Mouse (Mus musculus) cerebellum, adult (tissue): ENCODE measurements around the gene Ubd.
"Not testable (repeated sequence)": the region's sequence is repeated elsewhere in the genome, so short reads cannot be mapped to it uniquely, and the experiment has no call there.

Source experiments
- ATAC-seq: cut with Nextera tagmentation; 2 replicates; pipeline ENCODE4 v1.9.2; 2017; ENCODE audit warnings: mild to moderate bottlenecking, moderate library complexity, mixed read lengths; ENCODE audit not compliant: insufficient number of reproducible peaks, low FRiP score, low TSS enrichment

Gene Ubd

DNA sequence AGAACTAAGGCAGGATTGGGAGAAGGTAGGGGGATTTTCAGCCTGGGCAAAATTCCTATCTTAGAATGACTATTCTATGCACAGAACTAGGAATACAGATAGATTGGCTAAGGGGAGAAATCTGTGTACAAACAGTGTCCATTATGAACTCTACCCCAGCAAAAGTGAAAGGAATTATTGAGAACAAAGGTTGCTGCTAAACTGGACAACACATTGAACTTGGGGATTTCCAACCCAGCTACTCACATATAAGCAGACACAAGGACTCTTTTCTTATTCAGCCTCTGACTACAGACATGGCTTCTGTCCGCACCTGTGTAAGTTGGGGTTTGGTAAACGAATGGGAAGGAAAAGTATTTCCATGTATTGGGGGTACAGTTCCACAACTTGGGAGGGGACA is at the start of gene Ubd:
Gene Ubd, plus strand, starts transcription at position 237 of the 400 bp plus-strand sequence.
- no peak for ATAC-seq

DNA sequence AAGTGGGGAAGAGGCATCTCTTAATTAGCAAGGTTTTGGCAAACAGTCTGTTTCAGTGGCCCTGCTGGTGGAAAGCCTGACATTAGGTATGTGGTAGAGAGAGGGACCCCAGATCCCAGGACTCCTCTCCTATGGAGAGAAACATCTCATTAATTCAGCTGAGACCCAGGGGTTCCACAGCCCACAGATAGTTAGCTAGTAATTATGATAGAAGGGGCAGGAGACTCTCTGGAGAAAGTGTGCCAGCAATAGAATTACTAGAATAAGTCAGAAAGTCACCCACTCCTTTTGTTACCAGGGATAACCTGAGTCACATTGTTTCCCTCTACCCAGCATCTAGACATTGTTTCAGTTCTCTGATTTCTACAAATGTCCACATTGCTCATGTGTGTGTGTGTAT is 32.3 kb upstream of the Ubd start, which contains the start of gene Olfr93:
Gene Olfr93, minus strand, starts transcription at position 101 of the 400 bp plus-strand sequence.
- ATAC-seq = no peak

DNA sequence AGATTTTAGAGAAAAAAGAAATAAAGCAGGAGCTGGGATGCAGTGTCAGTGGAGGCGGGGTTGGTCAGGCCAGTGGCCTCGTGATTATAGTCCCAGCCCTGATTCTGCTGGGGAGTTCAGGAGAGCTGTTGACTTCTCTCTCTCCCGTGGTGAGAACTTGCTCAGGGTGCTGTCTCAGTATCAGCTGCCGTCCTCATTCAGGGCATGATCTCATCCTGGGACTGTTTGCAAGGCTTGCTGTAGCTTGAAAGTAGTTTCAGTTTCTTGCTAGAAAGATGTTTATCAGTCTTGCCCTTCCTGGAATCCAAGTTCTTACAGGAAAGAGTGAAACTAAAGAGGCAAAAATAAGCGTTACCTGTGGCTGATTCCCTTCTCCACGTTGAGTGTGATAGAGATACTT is 8.2 kb upstream of the Ubd start:
- no peak for ATAC-seq

DNA sequence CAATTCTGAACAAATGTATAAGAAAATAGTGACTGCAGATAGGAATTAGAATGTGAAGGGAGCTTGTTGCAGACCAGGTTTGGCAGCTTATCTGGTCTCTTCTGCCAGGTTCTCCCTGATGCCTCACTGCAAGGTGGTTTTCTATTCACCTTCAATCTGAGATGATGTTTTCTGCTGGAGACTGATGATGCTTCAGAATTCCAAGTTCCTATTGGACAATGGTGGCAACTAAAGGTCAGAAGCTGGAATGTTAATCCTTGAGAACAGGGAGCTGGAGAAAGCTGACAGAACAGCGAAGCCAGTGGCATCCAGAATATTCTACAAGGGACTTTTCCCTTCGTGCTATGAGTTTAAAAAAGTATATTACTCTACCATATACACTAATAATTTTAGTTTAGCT is 3.0 kb upstream of the Ubd start:
- no peak for ATAC-seq

DNA sequence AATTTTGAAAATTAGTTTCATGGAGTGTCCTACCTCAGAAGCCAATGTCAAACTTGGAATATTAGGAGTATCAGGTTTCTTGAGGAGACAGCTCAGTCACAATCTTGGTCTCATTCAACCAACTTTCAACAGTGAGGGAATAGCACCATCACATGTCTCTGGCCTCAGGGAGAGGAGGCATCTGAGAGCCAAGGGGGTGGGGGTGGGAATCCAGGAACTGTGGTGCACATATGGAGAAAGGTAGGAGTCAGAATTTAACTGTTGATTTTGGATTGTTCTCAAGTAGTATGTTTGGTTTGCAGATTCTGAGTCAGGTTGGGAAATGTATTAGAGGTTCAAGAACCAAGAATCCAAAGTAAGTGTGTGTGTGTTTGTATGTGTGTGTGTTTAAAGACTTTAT is 660 bp upstream of the Ubd start:
- no peak for ATAC-seq

DNA sequence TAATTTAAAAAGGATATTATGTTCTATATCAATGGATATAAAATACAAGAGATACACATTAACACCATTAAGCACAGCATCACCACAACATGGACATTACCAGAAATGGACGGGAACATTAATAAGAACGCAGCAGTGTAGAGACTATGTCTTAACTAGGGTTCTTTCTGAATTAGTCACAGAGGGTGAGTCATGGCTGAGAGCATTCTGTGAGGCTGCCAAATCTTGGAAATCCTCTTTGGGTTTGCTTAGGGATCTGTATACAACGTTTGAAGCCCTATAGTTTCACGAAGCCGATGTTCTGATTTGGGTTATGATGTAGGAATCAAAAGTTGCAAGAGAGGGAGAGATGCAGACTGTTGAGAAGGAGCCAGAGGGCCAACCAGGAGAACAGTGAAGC is 1.1 kb downstream of the Ubd start:
- ATAC-seq = no peak

DNA sequence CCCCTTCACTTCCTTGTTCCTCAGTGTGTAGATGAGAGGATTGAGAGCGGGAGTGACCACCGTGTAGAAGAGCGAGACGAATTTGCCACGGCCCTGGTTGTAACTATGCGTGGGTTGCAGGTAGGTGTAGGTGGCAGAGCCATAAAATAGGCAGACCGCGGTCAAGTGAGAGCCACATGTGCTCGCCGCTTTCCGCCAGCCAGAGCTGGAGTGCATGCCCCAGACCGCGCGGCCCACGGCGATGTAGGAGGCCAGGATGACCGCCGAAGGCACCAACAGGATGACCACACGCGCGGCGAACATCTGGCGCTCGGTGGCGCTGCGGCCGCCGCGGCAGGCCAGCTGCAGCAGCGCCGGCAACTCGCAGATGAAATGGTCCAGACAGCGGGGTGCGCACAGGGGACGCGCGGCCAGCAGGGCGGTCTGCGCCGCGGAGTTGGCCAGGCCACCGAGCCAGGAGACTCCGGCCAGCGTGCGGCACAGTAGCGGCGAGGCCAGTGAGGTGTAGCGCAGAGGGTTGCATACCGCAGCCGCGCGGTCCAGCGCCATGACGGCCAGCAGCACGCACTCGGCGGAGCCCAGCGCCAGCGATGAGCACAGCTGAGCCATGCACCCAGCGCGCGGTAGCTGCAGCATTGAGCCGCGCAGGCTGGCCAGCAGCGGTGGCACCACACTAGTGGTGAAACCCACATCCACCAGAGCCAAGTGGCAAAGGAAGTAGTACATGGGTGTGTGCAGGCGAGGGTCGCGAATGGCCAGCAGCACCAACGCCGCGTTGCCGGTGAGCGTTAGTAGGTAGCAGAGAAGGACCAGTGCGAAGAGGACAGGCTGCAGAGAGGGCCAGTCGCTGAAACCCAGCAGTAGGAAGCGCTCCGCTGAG is 3.4 kb downstream of the Ubd start:
- no peak for ATAC-seq

DNA sequence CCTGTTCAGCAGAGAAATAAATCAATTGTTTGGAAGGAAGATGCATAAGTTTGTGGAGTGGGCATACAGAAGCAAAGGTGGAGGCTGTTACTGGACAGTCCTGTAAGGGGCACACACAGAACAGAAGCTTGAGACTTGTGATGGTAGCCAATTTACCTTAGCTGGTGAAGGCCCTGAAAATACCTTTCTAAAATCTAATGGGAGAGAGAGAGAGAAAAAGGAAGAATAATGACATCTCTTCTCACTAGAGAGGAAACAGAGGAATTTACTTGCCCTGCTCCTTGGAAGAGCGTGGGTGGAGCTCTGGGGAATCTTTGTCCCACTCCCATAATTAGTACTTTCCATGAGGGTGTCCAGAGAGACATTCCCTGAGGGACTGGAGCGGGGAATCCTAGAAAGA is 7.2 kb downstream of the Ubd start, which contains the start of gene Olfr94:
Gene Olfr94, minus strand, starts transcription at position 101 of the 400 bp plus-strand sequence.
- ATAC-seq = no peak

DNA sequence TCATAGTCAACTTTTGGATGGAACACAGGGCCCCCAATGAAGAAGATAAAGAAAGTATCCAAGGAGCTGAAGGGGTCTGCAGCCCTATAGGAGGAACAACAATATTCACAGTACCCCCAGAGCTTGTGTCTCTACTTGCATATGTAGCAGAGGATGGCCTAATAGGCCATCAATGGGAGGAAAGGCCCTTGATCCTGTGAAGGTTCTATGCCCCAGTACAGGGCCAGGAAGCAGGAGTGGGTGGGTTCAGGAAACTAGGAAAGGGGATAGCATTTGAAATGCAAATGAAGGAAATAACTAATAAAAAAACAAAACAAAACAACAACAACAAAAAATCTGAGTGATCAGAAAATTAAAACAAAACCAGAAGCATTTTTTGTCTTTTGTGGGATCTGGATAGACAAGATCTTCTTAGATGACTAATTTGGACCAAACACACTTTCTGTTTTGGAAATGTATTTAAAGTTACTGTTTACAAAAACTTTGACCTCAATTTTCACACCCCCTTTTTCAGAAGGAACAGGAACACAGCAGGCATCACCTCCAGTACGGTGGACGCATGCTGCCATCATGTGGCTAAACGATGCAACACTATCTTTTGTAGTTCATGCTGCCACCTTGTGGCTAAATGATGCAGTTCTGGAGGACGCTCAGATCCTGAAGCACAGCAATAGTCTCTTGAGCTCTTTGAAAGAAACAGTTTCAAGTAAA is 9.7 kb downstream of the Ubd start:
- ATAC-seq = no peak; the same call in 1 of the 2 replicates

DNA sequence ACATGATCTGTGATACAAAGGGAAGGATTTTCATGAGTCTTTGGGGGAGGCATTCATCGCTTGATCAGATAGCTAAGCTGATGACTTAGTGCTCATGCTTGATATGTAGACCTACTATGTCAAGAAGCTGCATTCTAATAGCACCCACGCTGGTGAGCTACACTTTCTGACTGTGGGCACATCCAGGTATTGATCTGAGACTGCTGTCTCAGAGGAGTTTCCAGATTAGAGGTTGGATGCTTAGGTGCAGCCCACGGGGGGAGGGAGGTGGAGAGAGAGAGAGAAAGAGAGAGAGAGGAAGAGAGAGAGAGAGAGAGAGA is 10.2 kb downstream of the Ubd start:
- no peak for ATAC-seq

DNA sequence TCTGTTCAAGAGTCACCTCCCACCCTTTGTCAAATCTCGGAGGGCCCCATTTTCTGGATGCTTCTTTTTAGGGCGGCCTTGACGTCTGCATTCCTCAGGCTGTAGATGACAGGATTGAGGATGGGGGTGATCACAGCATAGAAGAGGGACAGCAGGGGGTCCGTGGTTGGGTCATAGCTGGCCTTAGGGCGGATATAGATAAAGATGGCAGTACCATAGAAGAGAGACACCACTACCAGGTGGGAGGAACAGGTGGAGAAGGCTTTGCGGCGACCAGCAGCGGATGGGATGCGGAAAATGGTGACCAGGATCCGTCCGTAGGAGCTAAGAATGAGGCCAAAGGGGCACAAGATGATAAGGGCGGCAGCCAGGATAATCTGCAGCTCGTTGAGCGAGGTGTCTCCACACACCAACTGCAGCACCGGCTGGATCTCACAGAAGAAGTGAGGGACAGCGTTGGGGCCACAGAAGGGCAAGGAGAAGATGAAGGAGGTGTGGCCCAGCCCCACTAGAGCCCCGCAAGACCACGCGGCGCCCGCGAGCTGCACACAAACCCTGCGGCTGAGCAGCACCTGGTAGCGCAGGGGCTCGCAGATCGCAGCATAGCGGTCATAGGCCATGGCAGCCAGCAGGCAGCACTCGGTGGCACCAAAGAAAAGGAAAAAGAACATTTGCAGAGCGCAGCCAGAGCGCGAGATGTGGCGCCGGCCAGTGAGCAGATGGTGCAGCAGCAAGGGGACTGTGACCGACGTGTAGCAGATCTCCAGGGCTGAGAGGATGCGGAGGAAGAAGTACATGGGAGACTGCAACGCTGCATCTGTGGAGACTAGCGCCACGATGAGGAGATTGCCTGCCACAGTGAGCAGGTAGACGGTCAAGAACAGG is 17.4 kb downstream of the Ubd start:
- ATAC-seq = 0 out of 2 replicates have a peak, but pooled peaks have one; percentile 36

DNA sequence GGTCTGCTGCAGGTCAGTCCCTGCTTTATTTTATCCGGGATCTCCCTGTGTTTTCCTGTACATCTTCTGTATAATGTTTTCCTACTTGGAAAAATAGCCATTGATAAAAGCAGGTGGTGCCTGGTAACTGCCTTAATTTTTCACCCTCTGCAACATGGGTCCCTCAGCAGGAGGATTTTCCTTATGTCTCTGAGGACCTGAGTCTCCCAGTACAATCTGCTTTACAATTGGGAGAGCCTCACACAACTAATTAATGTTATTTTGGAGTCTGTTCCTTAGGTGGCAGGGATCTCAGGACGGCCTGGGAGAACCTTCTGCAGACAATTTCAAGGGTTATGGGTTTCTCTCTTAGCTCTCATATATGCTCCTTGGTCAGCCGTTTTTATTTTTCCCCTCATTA is 19.3 kb downstream of the Ubd start, which contains the start of gene Olfr95:
Gene Olfr95, minus strand, starts transcription at position 101 of the 400 bp plus-strand sequence.
- ATAC-seq = no peak

DNA sequence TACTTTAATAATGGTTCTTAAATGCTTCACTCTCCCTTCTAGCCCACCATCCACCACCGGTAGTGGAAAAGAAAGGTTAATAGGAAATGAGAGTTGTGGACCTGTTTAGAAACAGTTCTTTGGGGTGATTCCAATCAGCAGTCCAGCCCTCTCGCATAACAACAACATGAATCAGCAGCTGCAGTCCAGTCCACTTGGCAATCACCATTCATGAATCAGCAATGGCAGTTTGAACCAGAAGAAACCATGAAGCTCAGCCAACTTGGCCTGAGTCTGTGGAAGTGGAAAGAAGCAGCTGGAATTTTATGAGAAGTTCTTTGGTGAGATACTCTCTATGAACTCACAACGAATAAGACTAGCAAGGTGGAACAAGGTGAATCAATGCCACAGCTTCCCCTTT is 24.8 kb downstream of the Ubd start:
- no peak for ATAC-seq

DNA sequence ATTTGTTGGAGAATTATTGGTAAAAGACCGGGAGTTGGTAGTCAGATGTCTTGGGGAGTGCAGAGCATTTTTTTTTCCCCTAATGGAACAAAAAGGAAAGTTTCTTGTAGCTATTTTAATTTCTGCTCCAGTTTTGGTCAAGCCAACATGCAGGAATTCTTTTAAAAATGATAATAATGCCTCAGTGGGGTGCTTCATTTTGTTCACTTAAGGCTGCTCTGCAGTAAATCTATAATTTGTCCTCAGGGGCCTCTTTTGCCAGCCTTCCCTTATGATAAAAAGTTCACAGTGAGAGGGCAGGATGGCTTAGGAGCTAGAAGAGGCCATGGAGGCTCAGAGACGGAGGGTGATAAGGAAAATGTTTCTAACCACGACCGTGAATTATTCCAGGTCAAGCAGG is 26.2 kb downstream of the Ubd start, which contains the start of gene Olfr96:
Gene Olfr96, plus strand, starts transcription at position 301 of the 400 bp plus-strand sequence.
- ATAC-seq = no peak

DNA sequence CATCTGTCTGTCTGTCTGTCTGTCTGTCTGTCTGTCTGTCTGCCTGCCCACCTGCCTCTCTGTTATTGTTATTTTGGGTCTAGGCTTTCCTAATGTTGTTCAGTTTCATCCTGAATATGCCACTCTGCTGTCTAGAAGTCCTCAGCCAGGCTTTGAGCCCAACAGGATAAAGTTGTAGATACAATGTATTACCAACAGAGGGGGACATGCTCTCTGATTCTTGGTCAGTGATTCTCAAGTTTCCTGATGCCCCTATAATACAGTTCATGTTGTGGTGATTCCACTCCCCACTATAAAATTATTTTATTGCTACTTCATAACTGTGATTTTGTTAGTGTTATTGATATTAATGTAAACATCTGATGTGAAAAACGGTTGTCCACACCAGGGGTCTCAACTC is 28.2 kb downstream of the Ubd start:
- ATAC-seq = no peak

DNA sequence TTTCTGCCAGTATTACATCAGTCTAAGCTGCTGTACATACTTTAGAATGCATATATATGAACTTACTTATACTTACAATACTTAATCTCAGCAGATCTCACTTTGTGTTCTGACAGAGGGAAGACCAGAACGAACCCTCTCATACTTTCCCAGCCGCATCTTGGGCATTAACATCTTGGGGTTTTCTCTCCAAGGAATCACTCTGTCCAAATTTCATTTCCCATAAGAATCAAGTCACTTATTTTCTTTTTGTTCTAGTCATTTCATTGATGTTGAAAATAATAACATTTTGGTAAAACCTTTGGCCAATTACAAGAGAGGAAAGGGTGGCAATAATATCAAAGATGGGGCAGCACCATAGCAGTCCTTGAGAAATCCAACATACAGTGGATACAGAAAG is 43.5 kb downstream of the Ubd start, which contains the start of gene Olfr97:
Gene Olfr97, minus strand, starts transcription at position 101 of the 400 bp plus-strand sequence.
- not testable (repeated sequence) for ATAC-seq

DNA sequence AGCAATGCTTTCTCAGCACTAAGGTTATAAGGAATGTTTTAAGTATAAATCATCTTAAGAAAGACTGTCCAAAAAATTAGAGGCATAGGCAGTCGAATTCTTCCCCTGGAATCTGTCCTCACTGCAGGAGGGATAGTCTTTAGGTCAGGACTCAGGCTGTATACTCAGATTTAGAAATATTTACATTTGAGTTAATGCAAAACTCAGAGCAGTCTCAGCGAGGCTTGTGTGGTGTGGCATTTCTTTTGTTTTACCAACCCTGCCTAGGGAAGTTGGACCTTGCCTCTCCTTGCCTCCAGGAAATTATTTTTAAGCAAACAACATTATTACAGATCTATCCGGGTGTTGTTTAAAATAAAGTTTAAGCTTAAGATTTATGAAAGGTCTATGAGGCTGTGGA is 48.5 kb downstream of the Ubd start:
- ATAC-seq = no peak
